Mouse (Mus musculus) frontal cortex, adult 2 months (tissue): ENCODE measurements around the gene Cox16. TPM values are rescaled to one million over a fixed set of nuclear protein-coding genes. Genes with fewer than 3 reads are reported as not detected.

Experiments
- DNase-seq, 2 experiments: peaks; one replicate each; pipeline ENCODE4 v3.0.0; 2022; ENCODE audit warnings: low spot score in 1 of 2; ENCODE audit errors: extremely low spot score in 1 of 2
- polyA plus RNA-seq: library from polyadenylated mRNA; depleted of rRNA; stranded (reverse); fragments of >200 nt; gene quantifications from 2 replicates; pipeline ENCODE4 v1.2.3, GENCODE M21; 2012; rRNA removed

Gene Cox16
- polyA plus RNA-seq, 1 experiment: 66.4 TPM

- DNase-seq: no peak
These were observed 153.8 kb downstream of the Cox16 start for GRCm38 (mm10) chr12:81331046-81331638.

- DNase-seq: no peak
These were observed 159.9 kb downstream of the Cox16 start for GRCm38 (mm10) chr12:81324991-81325390.

GRCm38 (mm10) chr12:81324116-81324515, 160.8 kb downstream of the Cox16 start:
- DNase-seq: peak; percentile 45 to 75

- DNase-seq: no peak
These were observed 163.9 kb downstream of the Cox16 start for GRCm38 (mm10) chr12:81321021-81321420.

- DNase-seq: no peak
These were observed 167.1 kb downstream of the Cox16 start for GRCm38 (mm10) chr12:81317811-81318210.

GRCm38 (mm10) chr12:81315953-81316352, 169.0 kb downstream of the Cox16 start:
- peak in 1 of 2 experiments; percentile 55 for DNase-seq

Other genes with a start within 250 kb of the Cox16 start
- gene Slc8a3, start 151.9 kb downstream of the Cox16 start, polyA plus RNA-seq: 17.1 and 18.5 TPM in 2 replicates
- gene Gm4787, start 105.7 kb downstream of the Cox16 start, polyA plus RNA-seq: 1.6 and 1.8 TPM in 2 replicates
- gene Adam4, start 63.2 kb downstream of the Cox16 start, polyA plus RNA-seq: 1.3 and 1.6 TPM in 2 replicates
- gene Gm20498, start 47.8 kb upstream of the Cox16 start, polyA plus RNA-seq: 21.8 and 23.4 TPM in 2 replicates
- gene Synj2bp, start 47.8 kb upstream of the Cox16 start, polyA plus RNA-seq: 27.9 and 28.9 TPM in 2 replicates
- gene Adam21, start 83.3 kb upstream of the Cox16 start, polyA plus RNA-seq: 0.48 and 0.52 TPM in 2 replicates
- 33.7 and 36.6 TPM in 2 replicates for gene Med6, start 109.9 kb upstream of the Cox16 start, polyA plus RNA-seq
- 20.9 and 22.5 TPM in 2 replicates for gene Ttc9, start 146.1 kb upstream of the Cox16 start, polyA plus RNA-seq